Mouse (Mus musculus): Measurements from ENCODE around the gene Hmgn1. TPM values are rescaled to one million over a fixed set of nuclear protein-coding genes. Genes with fewer than 3 reads are reported as not detected.
"Not testable (repeated sequence)": the region's sequence is repeated elsewhere in the genome, so short reads cannot be mapped to it uniquely, and the experiment has no call there.

Gene Hmgn1
- polyA plus RNA-seq, 1 experiment from 2014 or later, result 462 TPM

DNA sequence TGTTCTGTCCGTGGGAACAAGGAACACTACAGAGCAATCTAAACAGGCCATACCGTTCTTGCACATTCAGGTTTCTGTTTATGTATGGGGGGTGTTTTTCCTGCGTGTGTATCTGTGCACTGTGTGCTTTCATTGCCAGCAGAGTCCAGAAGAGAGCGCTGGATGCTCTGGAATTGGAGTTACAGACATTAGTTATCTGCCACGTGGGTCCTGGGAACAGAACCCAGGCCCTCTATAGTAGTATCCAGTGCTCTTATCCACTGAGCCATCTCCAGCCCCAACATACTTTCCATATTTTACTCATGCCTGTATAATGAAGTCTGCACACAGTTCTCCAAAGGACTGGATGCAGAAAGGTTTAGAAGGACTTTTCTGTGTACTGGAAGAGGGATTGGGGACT is 18.3 kb upstream of the Hmgn1 start:
- Histone ChIP-seq H3K4me3 (replicated peaks; ENCODE audit: low read depth, low read length) (peak overlapping the region; percentile 69), H3K4me1 (ENCODE audit: control insufficient read depth, insufficient read depth, low read length) (peaks cover 8% of the 10 kb centered on the region), H3K9me3 (ENCODE audit: control insufficient read depth, low read length) (no peaks in the 10 kb centered on the region), H3K27me3 (ENCODE audit: control insufficient read depth, insufficient read depth, low read length) (no peaks in the 10 kb centered on the region), H3K4me2 (ENCODE audit: low read length) (peak overlapping the region; percentile 73), H3K36me3 (ENCODE audit: control insufficient read depth, insufficient read depth, low read length) (no peaks in the 10 kb centered on the region), H3K9ac (replicated peaks; ENCODE audit: low read length) (peak overlapping the region; percentile 77), H3K27ac (replicated peaks; ENCODE audit: low read depth, low read length) (peak overlapping the region; percentile 71; the same call in 1 of the 2 replicates)
- ATAC-seq (ENCODE audit: low FRiP score, low TSS enrichment) (no peak), DNase-seq (no peak)
- WGBS, result under 1% methylated on average over 5 of the region's 5 CpGs

DNA sequence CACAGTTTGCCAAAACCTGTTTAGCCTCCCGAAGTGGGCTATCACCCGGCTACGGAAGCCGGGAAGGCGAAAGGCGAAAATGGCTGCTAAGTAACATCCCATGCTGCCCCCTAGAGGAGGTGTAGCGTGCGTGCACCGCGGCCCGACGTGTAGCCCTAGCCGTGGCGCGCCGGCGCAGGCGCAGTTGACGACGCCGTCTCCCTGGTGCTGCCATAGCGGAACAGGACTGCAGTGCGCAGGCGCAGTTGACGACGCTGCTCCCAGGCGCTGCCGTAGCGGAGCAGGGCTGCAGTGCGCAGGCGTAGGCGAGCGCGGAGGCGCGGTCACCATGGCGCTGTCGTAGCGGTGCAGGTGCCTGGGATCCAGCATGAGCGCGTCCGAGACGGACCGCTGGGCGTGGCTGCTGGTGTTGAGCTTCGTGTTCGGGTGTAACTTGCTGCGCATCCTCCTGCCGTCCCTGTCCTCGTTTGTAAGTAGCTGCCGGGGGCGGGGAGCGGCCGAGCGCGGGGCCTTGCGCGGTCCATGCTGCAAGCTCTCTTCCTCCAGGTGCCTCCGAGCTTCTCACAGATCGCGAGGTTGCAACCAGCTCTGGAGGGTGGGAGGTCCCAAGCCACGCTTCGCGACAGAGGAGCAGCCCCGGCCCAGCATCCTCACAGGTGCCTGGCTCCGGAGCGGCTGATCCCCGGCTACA is 17.7 kb upstream of the Hmgn1 start, which contains the start of gene Wrb:
TSS of gene Wrb (plus strand) at position 298 of the 691 bp plus-strand sequence.
- Histone ChIP-seq H3K4me3 (replicated peaks; ENCODE audit: low read depth, low read length) (peak within 1 kb of the TSS; percentile 69), H3K9ac (replicated peaks; ENCODE audit: low read length) (peak within 1 kb of the TSS; percentile 77), H3K4me1 (ENCODE audit: control insufficient read depth, insufficient read depth, low read length) (peaks cover 8% of the 10 kb centered on the region), H3K9me3 (ENCODE audit: control insufficient read depth, low read length) (no peaks in the 10 kb centered on the region), H3K36me3 (ENCODE audit: control insufficient read depth, insufficient read depth, low read length) (no peaks in the 10 kb centered on the region), H3K27me3 (ENCODE audit: control insufficient read depth, insufficient read depth, low read length) (no peaks in the 10 kb centered on the region), H3K27ac (replicated peaks; ENCODE audit: low read depth, low read length) (peak within 1 kb of the TSS; percentile 71), H3K4me2 (ENCODE audit: low read length) (peak within 1 kb of the TSS; percentile 73)
- ATAC-seq (ENCODE audit: low FRiP score, low TSS enrichment), result peak; percentile 94
- under 1% methylated on average over 68 of the region's 68 CpGs for WGBS
- peak; percentile 100 for DNase-seq

DNA sequence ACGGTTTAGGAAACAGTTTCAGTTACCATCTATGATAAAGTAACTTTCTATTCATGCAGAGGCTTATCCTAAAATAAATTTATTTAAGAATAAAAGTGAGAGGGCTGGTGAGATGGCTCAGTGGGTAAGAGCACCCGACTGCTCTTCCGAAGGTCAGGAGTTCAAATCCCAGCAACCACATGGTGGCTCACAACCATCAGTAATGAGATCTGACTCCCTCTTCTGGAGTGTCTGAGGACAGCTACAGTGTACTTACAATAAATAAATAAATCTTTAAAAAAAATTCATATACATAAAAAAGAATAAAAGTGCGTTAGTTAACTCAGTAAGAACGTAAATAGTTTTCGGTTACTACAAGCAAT is 17.2 kb upstream of the Hmgn1 start:
- H3K27me3 ChIP-seq (ENCODE audit: control insufficient read depth, insufficient read depth, low read length); H3K9ac ChIP-seq (replicated peaks; ENCODE audit: low read length); DNase-seq; H3K4me1 ChIP-seq (ENCODE audit: control insufficient read depth, insufficient read depth, low read length); H3K9me3 ChIP-seq (ENCODE audit: control insufficient read depth, low read length); H3K27ac ChIP-seq (replicated peaks; ENCODE audit: low read depth, low read length); H3K36me3 ChIP-seq (ENCODE audit: control insufficient read depth, insufficient read depth, low read length): not testable (repeated sequence)
- Histone ChIP-seq H3K4me3 (replicated peaks; ENCODE audit: low read depth, low read length) (peak overlapping the region; percentile 69), H3K4me2 (ENCODE audit: low read length) (peak overlapping the region; percentile 29)
- peak; percentile 51 for ATAC-seq (ENCODE audit: low FRiP score, low TSS enrichment)
- 30% methylated on average over 6 of the region's 6 CpGs for WGBS

DNA sequence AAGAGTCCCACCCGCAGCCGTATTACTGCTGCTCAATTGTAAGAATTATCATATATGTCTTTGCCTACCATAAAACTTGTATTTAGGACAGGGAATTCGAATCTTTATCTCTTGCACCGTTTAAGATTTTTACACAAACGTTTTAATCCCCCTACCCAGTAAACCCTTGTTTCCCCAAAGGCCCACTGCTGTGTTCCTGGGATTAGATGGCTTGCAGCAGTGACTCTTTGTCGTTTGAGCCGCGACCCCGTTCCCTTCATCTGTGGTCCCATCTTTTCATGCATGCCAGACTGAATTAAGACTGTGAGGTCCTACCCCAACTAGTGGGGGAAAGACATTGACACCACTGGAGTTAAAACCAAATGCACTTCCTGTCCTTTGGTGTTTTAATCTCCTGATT is 937 bp upstream of the Hmgn1 start:
- Histone ChIP-seq H3K36me3 (ENCODE audit: control insufficient read depth, insufficient read depth, low read length) (peaks cover 30% of the 10 kb centered on the region), H3K4me2 (ENCODE audit: low read length) (peak overlapping the region; percentile 73), H3K9me3 (ENCODE audit: control insufficient read depth, low read length) (no peaks in the 10 kb centered on the region), H3K27me3 (ENCODE audit: control insufficient read depth, insufficient read depth, low read length) (no peaks in the 10 kb centered on the region), H3K9ac (replicated peaks; ENCODE audit: low read length) (peak overlapping the region; percentile 97), H3K27ac (replicated peaks; ENCODE audit: low read depth, low read length) (peak overlapping the region; percentile 99), H3K4me3 (replicated peaks; ENCODE audit: low read depth, low read length) (peak overlapping the region; percentile 97), H3K4me1 (ENCODE audit: control insufficient read depth, insufficient read depth, low read length) (peaks cover 21% of the 10 kb centered on the region)
- under 1% methylated on average over 9 of the region's 9 CpGs for WGBS
- DNase-seq (peak; percentile 50), ATAC-seq (ENCODE audit: low FRiP score, low TSS enrichment) (no peak)

DNA sequence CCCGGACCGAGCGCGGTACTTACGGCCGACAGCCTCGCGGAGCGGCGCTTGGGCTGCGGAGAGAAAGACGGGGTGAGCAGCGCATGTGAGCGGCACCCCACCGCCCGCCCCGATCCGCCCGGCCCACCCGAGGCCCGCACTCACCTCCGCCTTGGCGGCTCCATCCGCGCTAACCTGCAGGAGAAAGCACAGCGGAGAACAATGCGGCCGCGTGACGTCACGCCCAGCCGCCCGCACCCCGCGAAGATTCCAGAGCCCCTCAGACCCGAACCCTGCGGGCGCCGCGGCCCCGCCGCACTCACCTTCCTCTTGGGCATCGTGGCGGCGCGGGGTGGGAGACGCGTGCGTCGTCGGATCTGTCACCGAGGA is 257 bp downstream of the Hmgn1 start:
- peak overlapping the region; percentile 99 for H3K27ac ChIP-seq (replicated peaks; ENCODE audit: low read depth, low read length)
- WGBS, result under 1% methylated on average over 52 of the region's 52 CpGs

DNA sequence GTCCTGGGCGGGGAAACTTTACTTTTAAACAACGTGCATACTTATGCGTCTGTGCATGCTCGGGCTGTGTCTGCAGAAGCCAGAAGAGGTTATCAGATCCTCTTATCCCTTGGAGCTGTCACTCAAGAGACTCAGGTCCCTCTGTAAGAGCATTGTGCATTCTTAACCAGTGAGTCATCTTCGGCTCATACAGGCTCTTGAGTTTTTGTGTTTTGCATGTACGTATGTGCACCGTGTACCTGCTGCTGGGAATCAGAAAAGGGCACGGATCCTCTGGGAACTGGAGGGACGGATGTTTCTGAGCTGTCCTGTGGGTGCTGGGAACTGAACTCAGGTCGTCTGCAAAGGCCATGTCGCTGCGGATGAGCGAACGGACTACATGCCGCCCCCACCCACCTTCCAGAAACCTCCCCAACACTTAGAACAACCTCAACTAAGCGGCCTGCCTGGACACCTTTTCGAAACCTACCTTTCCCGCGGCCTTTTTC is 801 bp downstream of the Hmgn1 start:
- peak overlapping the region; percentile 97 for H3K9ac ChIP-seq (replicated peaks; ENCODE audit: low read length)
- ATAC-seq (ENCODE audit: low FRiP score, low TSS enrichment), result no peak
- H3K4me1 ChIP-seq (ENCODE audit: control insufficient read depth, insufficient read depth, low read length), result peaks cover 21% of the 10 kb centered on the region
- WGBS, result 4% methylated on average over 19 of the region's 19 CpGs
- peak; percentile 19 for DNase-seq
- H3K36me3 ChIP-seq (ENCODE audit: control insufficient read depth, insufficient read depth, low read length), result peaks cover 42% of the 10 kb centered on the region
- H3K4me2 ChIP-seq (ENCODE audit: low read length), result peak overlapping the region; percentile 75
- H3K27me3 ChIP-seq (ENCODE audit: control insufficient read depth, insufficient read depth, low read length), result no peaks in the 10 kb centered on the region
- H3K4me3 ChIP-seq (replicated peaks; ENCODE audit: low read depth, low read length), result peak overlapping the region; percentile 97
- H3K9me3 ChIP-seq (ENCODE audit: control insufficient read depth, low read length), result no peaks in the 10 kb centered on the region
- H3K27ac ChIP-seq (replicated peaks; ENCODE audit: low read depth, low read length), result peak overlapping the region; percentile 99

More for the DNA sequence above, 257 bp downstream of the Hmgn1 start:
- H3K27me3 ChIP-seq (ENCODE audit: control insufficient read depth, insufficient read depth, low read length), result no peaks in the 10 kb centered on the region
- H3K4me1 ChIP-seq (ENCODE audit: control insufficient read depth, insufficient read depth, low read length), result peaks cover 21% of the 10 kb centered on the region
- peak overlapping the region; percentile 75 for H3K4me2 ChIP-seq (ENCODE audit: low read length)
- DNase-seq (no peak), ATAC-seq (ENCODE audit: low FRiP score, low TSS enrichment) (peak; percentile 77)
- H3K9ac ChIP-seq (replicated peaks; ENCODE audit: low read length), result peak overlapping the region; percentile 97
- peak overlapping the region; percentile 97 for H3K4me3 ChIP-seq (replicated peaks; ENCODE audit: low read depth, low read length)
- H3K36me3 ChIP-seq (ENCODE audit: control insufficient read depth, insufficient read depth, low read length), result peaks cover 41% of the 10 kb centered on the region
- H3K9me3 ChIP-seq (ENCODE audit: control insufficient read depth, low read length), result no peaks in the 10 kb centered on the region

DNA sequence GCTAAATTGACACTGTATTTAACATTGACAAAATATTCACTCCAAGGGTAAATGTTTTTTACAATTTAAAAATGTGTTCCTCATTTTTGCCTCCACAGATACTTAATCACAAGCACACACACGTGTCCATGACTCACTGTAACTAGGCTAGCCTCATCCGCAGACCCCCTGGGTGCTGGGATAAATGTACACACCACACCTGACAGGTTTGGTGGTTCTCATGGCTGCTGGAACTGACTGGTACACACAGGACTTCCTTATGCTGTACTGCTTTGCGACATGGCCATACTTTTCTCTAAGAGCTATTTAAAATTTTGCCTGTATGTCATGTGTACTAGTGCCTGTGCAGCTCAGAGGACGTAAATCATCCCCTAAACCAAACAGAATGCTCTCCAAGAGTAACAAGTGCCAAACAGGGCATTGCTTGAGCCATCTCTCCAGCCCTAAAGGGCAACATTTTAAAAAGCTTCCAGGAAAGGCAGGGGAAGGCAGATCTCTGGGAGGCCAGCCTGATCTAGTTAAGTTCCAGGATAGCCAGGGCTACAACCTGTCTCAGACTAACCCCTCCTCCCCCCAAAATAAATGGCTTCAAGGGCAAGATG is 7.4 kb downstream of the Hmgn1 start:
- DNase-seq (no peak), ATAC-seq (ENCODE audit: low FRiP score, low TSS enrichment) (no peak)
- H3K9me3 ChIP-seq (ENCODE audit: control insufficient read depth, low read length), result no peaks in the 10 kb centered on the region
- H3K9ac ChIP-seq (replicated peaks; ENCODE audit: low read length), result no peak overlapping the region
- 73% methylated on average over 4 of the region's 4 CpGs for WGBS
- H3K4me2 ChIP-seq (ENCODE audit: low read length), result no peak overlapping the region
- H3K4me3 ChIP-seq (replicated peaks; ENCODE audit: low read depth, low read length), result no peak overlapping the region
- H3K36me3 ChIP-seq (ENCODE audit: control insufficient read depth, insufficient read depth, low read length), result peaks cover 51% of the 10 kb centered on the region
- no peaks in the 10 kb centered on the region for H3K4me1 ChIP-seq (ENCODE audit: control insufficient read depth, insufficient read depth, low read length)
- no peaks in the 10 kb centered on the region for H3K27me3 ChIP-seq (ENCODE audit: control insufficient read depth, insufficient read depth, low read length)
- no peak overlapping the region for H3K27ac ChIP-seq (replicated peaks; ENCODE audit: low read depth, low read length)

DNA sequence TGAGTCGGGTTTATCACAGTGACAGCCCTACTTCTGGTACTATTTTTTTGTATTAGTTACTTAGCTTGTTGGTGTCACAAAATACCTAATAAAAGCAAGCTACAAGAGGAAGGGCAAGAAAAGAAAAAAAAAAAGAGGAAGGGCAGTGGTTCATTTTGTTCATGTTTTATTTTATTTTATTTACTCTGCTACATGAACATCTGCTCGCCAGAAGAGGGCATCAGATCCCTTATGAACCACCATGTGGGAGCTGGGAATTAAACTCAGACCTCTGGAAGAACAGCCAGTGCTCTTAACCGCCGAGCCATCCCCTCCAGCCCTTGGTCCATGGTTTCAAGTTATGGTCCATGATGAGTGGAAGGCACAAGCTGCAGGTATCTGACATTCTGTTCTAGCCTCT is 12.8 kb downstream of the Hmgn1 start:
- ATAC-seq (ENCODE audit: low FRiP score, low TSS enrichment) (no peak), DNase-seq (no peak)
- Histone ChIP-seq H3K36me3 (ENCODE audit: control insufficient read depth, insufficient read depth, low read length) (0 out of 2 replicates have a peak, but pooled peaks cover 11% of the 10 kb centered on the region), H3K9ac (replicated peaks; ENCODE audit: low read length) (no peak overlapping the region), H3K27ac (replicated peaks; ENCODE audit: low read depth, low read length) (no peak overlapping the region), H3K4me2 (ENCODE audit: low read length) (no peak overlapping the region), H3K4me1 (ENCODE audit: control insufficient read depth, insufficient read depth, low read length) (no peaks in the 10 kb centered on the region), H3K9me3 (ENCODE audit: control insufficient read depth, low read length) (no peaks in the 10 kb centered on the region), H3K27me3 (ENCODE audit: control insufficient read depth, insufficient read depth, low read length) (no peaks in the 10 kb centered on the region), H3K4me3 (replicated peaks; ENCODE audit: low read depth, low read length) (no peak overlapping the region)
- WGBS, result 54% methylated on average over 4 of the region's 4 CpGs

DNA sequence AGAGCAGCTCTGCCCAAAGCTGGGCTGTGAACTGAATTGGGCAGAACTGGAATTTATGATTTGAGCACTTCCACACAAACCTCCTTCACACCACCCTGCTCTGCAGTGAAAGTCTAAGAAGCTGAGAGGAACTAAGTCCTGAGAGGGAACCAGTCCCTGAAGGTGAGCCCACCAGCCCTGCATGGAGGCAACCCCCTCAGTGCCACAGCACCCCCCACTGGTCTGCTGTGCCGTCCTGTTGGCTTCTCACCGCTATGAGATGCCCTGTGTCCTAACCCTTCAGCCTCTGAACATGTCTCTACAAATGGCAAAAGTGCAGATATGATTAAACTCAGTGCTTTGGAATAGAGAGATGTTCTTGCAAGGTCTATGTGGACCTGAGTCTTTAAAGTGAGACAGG is 14.8 kb downstream of the Hmgn1 start:
- H3K9me3 ChIP-seq (ENCODE audit: control insufficient read depth, low read length), result no peaks in the 10 kb centered on the region
- no peaks in the 10 kb centered on the region for H3K4me1 ChIP-seq (ENCODE audit: control insufficient read depth, insufficient read depth, low read length)
- H3K27ac ChIP-seq (replicated peaks; ENCODE audit: low read depth, low read length), result no peak overlapping the region
- no peak overlapping the region for H3K4me3 ChIP-seq (replicated peaks; ENCODE audit: low read depth, low read length)
- 52% methylated on average over 2 of the region's 2 CpGs for WGBS
- H3K27me3 ChIP-seq (ENCODE audit: control insufficient read depth, insufficient read depth, low read length), result no peaks in the 10 kb centered on the region
- DNase-seq (no peak), ATAC-seq (ENCODE audit: low FRiP score, low TSS enrichment) (no peak)
- no peak overlapping the region for H3K9ac ChIP-seq (replicated peaks; ENCODE audit: low read length)
- H3K36me3 ChIP-seq (ENCODE audit: control insufficient read depth, insufficient read depth, low read length), result no peaks in the 10 kb centered on the region
- H3K4me2 ChIP-seq (ENCODE audit: low read length), result no peak overlapping the region

All from midbrain, embryonic 14.5 days (tissue).